Mouse (Mus musculus) thymus, postnatal 36 days (tissue): ENCODE results near the gene Slc26a11.
"Not testable (repeated sequence)": the region's sequence is repeated elsewhere in the genome, so short reads cannot be mapped to it uniquely, and the experiment has no call there.

Source experiments
- DNase-seq, 2 experiments: peaks; one replicate each; pipeline ENCODE4 v3.0.0; 2022; ENCODE audit warnings: mixed read lengths in 2 of 2

The Slc26a11 gene

GRCm38 (mm10) chr11:119362769-119363533, 7.6 kb downstream of the Slc26a11 start:
- DNase-seq, result no peak

- DNase-seq, result peak; percentile 73 to 74
Measured at GRCm38 (mm10) chr11:119363534-119364145, 8.3 kb downstream of the Slc26a11 start.

- DNase-seq, result no peak
Measured at GRCm38 (mm10) chr11:119375425-119375824, 20.1 kb downstream of the Slc26a11 start.

- DNase-seq, result no peak
Measured at GRCm38 (mm10) chr11:119377326-119377725, 22.0 kb downstream of the Slc26a11 start.

- DNase-seq, result no peak
Measured at GRCm38 (mm10) chr11:119378551-119378950, 23.2 kb downstream of the Slc26a11 start.

GRCm38 (mm10) chr11:119381631-119382337, 26.4 kb downstream of the Slc26a11 start:
- DNase-seq, result no peak

GRCm38 (mm10) chr11:119382338-119382850, 27.0 kb downstream of the Slc26a11 start:
- no peak for DNase-seq

- peak; percentile 67 to 75 for DNase-seq
Measured at GRCm38 (mm10) chr11:119384904-119385303, 29.5 kb downstream of the Slc26a11 start.

GRCm38 (mm10) chr11:119386306-119386705, 30.9 kb downstream of the Slc26a11 start:
- peak; percentile 26 to 48 for DNase-seq

- not testable (repeated sequence) for DNase-seq
Measured at GRCm38 (mm10) chr11:119387273-119387672, 31.9 kb downstream of the Slc26a11 start.

GRCm38 (mm10) chr11:119389851-119390270, 34.5 kb downstream of the Slc26a11 start:
- peak; percentile 46 to 51 for DNase-seq

GRCm38 (mm10) chr11:119390271-119391231, 35.2 kb downstream of the Slc26a11 start:
- peak; percentile 79 to 82 for DNase-seq

- DNase-seq, result peak in 1 of 2 experiments; percentile 18
Measured at GRCm38 (mm10) chr11:119391386-119392000, 36.1 kb downstream of the Slc26a11 start.

- peak; percentile 82 to 86 for DNase-seq
Measured at GRCm38 (mm10) chr11:119392001-119392614, 36.8 kb downstream of the Slc26a11 start.

- peak; percentile 67 to 72 for DNase-seq
Measured at GRCm38 (mm10) chr11:119392800-119393482, 37.6 kb downstream of the Slc26a11 start, which contains the start of gene Rnf213. Rnf213 (plus strand) TSS chr11:119393100.

GRCm38 (mm10) chr11:119393483-119393804, 38.1 kb downstream of the Slc26a11 start:
- no peak for DNase-seq

GRCm38 (mm10) chr11:119394210-119394609, 38.9 kb downstream of the Slc26a11 start:
- DNase-seq, result no peak

- no peak for DNase-seq
Measured at GRCm38 (mm10) chr11:119395394-119395793, 40.0 kb downstream of the Slc26a11 start.

- no peak for DNase-seq
Measured at GRCm38 (mm10) chr11:119395931-119396330, 40.6 kb downstream of the Slc26a11 start.

- DNase-seq, result no peak
Measured at GRCm38 (mm10) chr11:119396461-119396860, 41.1 kb downstream of the Slc26a11 start.
